Mouse (Mus musculus) forebrain, embryonic 12.5 days (tissue): ENCODE data around the gene Wdr45. TPM values are rescaled to one million over a fixed set of nuclear protein-coding genes. Genes with fewer than 3 reads are reported as not detected.
A peak's percentile ranks its signal among the peaks of the same experiment; 100 is the strongest.
"Not testable (repeated sequence)": the region's sequence is repeated elsewhere in the genome, so short reads cannot be mapped to it uniquely, and the experiment has no call there.

Source experiments
- ATAC-seq: fragments of 200-750 bp; cut with Nextera tagmentation; 2 replicates; pipeline ENCODE4 v1.8.0; 2017; ENCODE audit warnings: moderate TSS enrichment; ENCODE audit not compliant: low FRiP score
- H3K27ac ChIP-seq: fragments of 300-500 bp; sonication (generic); 2 replicates; pipeline ENCODE4 v1.5.1; 2016; ENCODE audit warnings: mild to moderate bottlenecking
- H3K27me3 ChIP-seq: fragments of 300-500 bp; sonication (generic); 2 replicates; pipeline ENCODE4 v1.6.1; 2016; ENCODE audit warnings: mild to moderate bottlenecking
- H3K36me3 ChIP-seq: fragments of 300-500 bp; sonication (generic); replicated peaks from 2 replicates; pipeline ENCODE4 v1.6.1; 2016; ENCODE audit warnings: mild to moderate bottlenecking
- H3K4me1 ChIP-seq: fragments of 300-500 bp; sonication (generic); 2 replicates; pipeline ENCODE4 v1.6.1; 2016
- H3K4me2 ChIP-seq: fragments of 300-500 bp; sonication (generic); 2 replicates; pipeline ENCODE4 v1.6.1; 2016; ENCODE audit warnings: mild to moderate bottlenecking, moderate library complexity
- H3K4me3 ChIP-seq: fragments of 300-500 bp; sonication (generic); replicated peaks from 2 replicates; pipeline ENCODE4 v1.5.1; 2016; ENCODE audit warnings: mild to moderate bottlenecking
- H3K9ac ChIP-seq: fragments of 300-500 bp; sonication (generic); 2 replicates; pipeline ENCODE4 v1.6.1; 2016; ENCODE audit warnings: mild to moderate bottlenecking
- H3K9me3 ChIP-seq: fragments of 300-500 bp; sonication (generic); 2 replicates; pipeline ENCODE4 v1.6.1; 2016
- WGBS: fragments of 180-500 bp; shearing (Covaris S2); methylation state at CpG from one replicate; pipeline ENCODE4 v1.1.7; 2016; 5-methylcytosine and 5-hydroxymethylcytosine counted together
- polyA plus RNA-seq: library from polyadenylated mRNA; unstranded; fragments of >200 nt; fragmentation: Nextera tagmentation; extraction: Ambion mirVana; gene quantifications from 2 replicates; pipeline ENCODE4 v1.2.1, GENCODE M21; 2016

Wdr45 gene
- polyA plus RNA-seq, result 21.1 and 21.2 TPM in 2 replicates

DNA sequence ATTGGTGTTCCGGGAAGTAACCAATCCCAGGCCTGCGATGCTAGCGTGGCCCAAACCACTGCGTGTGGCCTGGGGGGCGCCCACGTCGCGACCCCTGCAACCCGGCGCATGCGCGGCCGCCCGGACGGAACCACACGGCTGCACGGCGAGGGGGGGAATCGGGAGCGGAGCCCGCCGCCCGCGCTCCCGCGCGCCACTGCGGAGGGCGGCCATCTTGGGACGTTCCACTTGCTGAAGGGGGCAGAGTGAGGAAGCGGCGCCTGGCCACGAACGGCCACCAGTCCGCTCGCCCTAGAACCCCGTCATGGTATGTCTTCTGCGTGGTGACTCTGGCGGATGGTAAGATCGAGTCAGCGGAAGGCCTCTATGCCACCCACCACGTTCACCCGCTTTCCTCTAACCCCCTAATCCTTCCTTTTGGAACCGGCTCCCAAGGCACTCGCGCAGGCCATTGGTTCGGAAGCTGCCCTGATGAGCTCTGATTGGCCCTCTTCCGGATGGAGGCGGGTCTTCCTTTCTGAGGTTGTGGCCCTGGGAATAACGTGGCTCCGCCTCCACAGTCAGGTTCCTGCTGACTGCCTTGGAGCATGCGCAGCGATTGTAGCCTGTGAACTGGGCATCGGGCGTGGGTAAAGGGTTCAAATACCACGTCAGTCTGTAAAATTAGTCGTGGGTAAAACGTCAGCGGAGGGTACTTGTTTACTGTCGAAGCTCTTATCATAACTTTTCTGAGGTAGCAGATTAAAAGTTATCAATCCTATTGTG, at the start of gene Wdr45:
Gene Wdr45, plus strand, starts transcription at position 199 of the 765 bp plus-strand sequence.
- not testable (repeated sequence) for H3K9ac ChIP-seq, H3K4me1 ChIP-seq, H3K27me3 ChIP-seq, H3K27ac ChIP-seq, H3K36me3 ChIP-seq, H3K9me3 ChIP-seq
- H3K4me3 ChIP-seq, result peak within 1 kb of the TSS; percentile 33
- H3K4me2 ChIP-seq, result peak within 1 kb of the TSS; percentile 46
- ATAC-seq, result peak; percentile 98
- 23% methylated on average over 46 of the region's 60 CpGs for WGBS

DNA sequence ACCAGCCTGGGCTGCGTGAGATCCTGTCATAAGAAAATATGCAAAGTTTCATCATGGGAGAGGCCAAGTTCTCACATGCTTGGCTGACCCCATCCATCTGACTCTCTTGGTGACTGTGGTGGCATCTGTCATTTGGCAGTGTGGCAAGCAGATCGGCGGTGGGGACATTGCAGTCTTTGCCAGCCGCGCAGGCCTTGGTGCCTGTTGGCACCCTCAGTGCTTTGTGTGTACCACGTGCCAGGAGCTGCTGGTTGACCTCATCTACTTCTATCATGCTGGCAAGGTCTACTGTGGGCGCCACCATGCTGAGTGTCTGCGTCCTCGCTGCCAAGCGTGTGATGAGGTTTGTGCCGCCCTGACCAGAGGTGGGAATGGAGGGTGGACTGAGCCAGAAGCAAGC, 49.3 kb upstream of the Wdr45 start:
- no peaks in the 10 kb centered on the region for H3K4me1 ChIP-seq
- no peaks in the 10 kb centered on the region for H3K9me3 ChIP-seq
- no peak for ATAC-seq
- WGBS, result 89% methylated on average over 11 of the region's 11 CpGs
- no peak overlapping the region for H3K4me2 ChIP-seq
- H3K4me3 ChIP-seq, result no peak overlapping the region
- no peak overlapping the region for H3K9ac ChIP-seq
- H3K27me3 ChIP-seq, result no peaks in the 10 kb centered on the region
- no peak overlapping the region for H3K27ac ChIP-seq
- peaks cover 6% of the 10 kb centered on the region for H3K36me3 ChIP-seq

DNA sequence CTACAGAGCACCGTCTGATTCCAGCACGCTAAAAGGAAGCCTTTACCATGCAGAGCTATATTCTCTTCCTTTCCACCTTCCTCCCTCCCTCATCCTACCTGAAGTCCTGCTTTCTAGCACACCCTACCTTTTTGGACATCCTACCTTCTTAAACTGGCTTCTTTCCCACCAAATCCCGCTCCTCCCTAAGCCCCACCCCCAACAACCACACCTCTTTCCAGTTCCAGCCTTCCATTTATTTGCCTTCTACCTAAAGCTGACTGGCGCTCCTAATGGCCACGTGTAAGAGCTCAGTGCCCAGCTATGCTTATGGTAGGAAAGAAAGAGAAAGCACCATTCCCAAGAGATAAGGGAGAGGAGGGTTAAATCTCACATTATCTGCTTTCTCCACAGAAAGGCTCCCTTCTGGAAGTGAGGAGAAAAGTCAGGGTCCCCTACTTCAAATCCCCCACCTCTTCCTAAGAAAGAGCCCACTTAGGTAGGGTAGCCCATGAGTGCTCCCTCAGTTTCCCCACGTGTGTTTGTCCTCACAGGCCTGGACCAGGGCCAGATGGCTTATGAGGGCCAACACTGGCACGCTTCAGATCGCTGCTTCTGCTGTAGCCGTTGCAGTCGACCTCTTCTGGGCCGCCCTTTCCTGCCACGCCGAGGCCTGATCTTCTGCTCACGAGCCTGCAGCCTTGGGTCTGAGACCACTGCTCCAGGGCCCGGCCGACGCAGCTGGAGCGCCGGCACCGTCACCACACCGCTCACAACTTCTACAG, 48.2 kb upstream of the Wdr45 start:
- WGBS, result 75% methylated on average over 21 of the region's 21 CpGs
- Histone ChIP-seq H3K27ac (no peak overlapping the region), H3K4me1 (no peaks in the 10 kb centered on the region), H3K4me2 (no peak overlapping the region), H3K9me3 (no peaks in the 10 kb centered on the region), H3K27me3 (no peaks in the 10 kb centered on the region), H3K9ac (no peak overlapping the region), H3K36me3 (peaks cover 6% of the 10 kb centered on the region), H3K4me3 (no peak overlapping the region)
- ATAC-seq, result no peak

DNA sequence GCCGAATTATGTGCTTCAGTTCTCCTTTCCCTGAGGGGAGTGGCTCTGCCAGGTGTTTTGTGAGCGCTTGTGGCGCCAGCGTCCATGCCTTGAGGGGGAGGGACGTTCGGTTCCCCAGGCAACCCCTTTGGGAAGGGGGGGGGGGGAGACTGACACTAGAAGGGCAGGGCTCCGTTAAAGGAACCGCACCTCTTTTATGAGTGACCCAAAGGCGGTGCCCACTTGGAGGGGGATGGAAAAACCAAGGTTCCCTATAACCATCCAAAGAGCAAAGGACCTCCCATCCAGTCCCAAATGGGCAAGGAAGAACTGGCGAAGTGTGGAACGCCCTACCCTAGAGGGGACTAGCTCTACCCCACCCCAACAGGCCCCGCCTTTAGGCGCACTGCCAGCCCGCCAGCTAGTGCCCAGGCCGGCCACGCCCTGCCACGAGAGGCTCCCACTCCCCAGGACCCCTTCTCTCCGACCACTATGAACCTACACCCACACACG, 43.7 kb upstream of the Wdr45 start:
- H3K27me3 ChIP-seq, result no peaks in the 10 kb centered on the region
- H3K4me3 ChIP-seq, result peak overlapping the region; percentile 43
- 21% methylated on average over 18 of the region's 19 CpGs for WGBS
- peak overlapping the region; percentile 56; the same call in 1 of the 2 replicates for H3K27ac ChIP-seq
- H3K9me3 ChIP-seq, result no peaks in the 10 kb centered on the region
- peak overlapping the region; percentile 60 for H3K9ac ChIP-seq
- H3K36me3 ChIP-seq, result peaks cover 6% of the 10 kb centered on the region
- no peaks in the 10 kb centered on the region for H3K4me1 ChIP-seq
- ATAC-seq, result peak; percentile 87
- H3K4me2 ChIP-seq, result peak overlapping the region; percentile 54

DNA sequence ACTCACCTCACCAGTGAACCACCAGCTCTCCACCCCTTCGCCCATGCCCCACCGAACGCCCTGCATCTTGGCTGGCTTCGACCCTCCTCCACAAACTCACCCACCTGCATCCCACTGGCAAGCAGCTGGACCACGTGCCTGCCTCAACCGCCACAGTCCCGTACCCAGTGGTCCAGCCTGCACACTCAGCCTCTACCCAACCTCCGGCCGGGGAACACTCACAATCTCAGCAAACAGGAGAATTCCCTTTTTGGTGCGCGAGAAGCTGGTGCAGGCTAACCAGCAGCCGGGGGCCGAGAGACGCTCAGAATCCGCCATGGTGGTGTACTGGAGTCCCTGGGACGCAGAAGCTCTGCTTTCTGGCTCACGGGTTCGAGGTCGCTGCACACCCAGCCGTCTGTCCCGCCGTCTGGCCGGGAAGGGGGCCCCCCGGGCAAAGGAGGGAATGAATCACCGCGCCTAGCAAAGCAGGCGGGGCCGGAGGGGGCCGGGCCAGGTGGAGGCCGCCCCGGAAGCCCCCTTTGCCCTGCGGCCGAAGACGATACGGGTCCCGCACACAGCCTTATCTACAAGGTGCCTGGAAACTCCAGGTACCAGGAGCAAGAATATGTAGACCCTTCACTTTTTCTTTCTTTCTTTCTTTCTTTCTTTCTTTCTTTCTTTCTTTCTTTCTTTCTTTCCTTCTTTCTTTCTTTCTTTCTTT, 43.1 kb upstream of the Wdr45 start, which contains the start of gene Plp2:
Gene Plp2, minus strand, starts transcription at position 470 of the 703 bp plus-strand sequence.
- 19% methylated on average over 34 of the region's 36 CpGs for WGBS
- Histone ChIP-seq H3K27me3 (no peaks in the 10 kb centered on the region), H3K9ac (peak within 1 kb of the TSS; percentile 60), H3K4me3 (peak within 1 kb of the TSS; percentile 43), H3K4me2 (peak within 1 kb of the TSS; percentile 54), H3K4me1 (no peaks in the 10 kb centered on the region), H3K27ac (peak within 1 kb of the TSS; percentile 56; the same call in 1 of the 2 replicates), H3K9me3 (0 out of 2 replicates have a peak, but pooled peaks cover 2% of the 10 kb centered on the region), H3K36me3 (peaks cover 6% of the 10 kb centered on the region)
- ATAC-seq, result peak; percentile 74

DNA sequence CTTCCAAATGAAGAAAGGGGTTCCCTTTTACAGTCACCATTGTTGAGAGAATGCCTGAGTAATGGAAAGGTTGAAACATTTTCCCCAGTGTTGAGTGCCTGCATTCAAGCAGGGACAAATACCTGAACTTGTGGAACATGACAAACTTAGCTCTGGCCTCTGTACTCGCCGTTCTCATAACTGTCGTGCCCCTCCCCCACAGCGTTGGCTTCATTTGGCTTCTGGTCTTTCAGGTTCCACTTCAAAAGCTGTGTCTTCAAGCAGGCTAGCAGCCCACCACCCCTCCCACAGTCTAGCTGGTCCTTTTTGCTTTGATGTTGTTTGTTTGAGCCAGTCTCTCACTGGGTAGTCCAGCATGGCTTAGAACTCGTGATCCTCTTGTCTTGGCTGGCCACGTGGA, 41.4 kb upstream of the Wdr45 start:
- WGBS, result 65% methylated on average over 6 of the region's 6 CpGs
- ATAC-seq, result no peak
- Histone ChIP-seq H3K9ac (no peak overlapping the region), H3K9me3 (0 out of 2 replicates have a peak, but pooled peaks cover 2% of the 10 kb centered on the region), H3K4me2 (no peak overlapping the region), H3K27ac (no peak overlapping the region), H3K4me1 (no peaks in the 10 kb centered on the region), H3K27me3 (no peaks in the 10 kb centered on the region), H3K36me3 (no peaks in the 10 kb centered on the region), H3K4me3 (no peak overlapping the region)

DNA sequence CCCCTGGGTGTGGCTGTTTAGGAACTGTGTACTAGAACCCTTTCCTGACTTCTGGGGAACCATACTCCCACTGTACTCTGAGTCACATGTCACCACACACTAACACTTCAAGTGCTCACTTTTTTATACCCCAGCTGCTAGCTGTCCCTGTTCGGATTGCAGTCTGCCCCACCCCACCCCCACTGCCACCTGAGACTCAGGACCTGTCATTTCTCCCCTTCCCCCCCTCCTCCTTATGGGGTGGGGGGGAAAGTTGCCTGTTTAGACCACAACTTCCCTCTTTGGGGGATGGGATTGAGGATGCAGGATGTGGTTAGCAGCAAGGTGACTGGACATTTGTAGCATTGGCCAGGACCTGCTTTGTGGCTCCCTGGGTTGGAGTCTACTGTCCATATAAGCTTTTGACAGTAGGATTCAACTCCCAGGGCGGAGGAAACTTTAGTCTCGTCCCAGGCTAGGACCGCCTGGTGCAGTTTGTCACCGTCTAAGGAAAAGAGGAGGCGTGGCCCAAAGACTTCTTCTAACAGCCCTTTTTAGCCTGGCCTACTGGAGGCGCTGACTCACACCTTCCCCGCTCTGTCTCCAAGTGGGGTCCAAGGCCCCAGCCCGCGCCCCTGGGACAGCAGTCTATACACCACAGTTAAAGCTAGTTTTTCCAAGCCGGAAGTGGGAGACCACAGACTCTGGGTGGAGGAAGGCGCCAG, 40.4 kb upstream of the Wdr45 start:
- Histone ChIP-seq H3K9me3 (0 out of 2 replicates have a peak, but pooled peaks cover 2% of the 10 kb centered on the region), H3K4me1 (no peaks in the 10 kb centered on the region), H3K36me3 (no peaks in the 10 kb centered on the region), H3K27me3 (no peaks in the 10 kb centered on the region), H3K9ac (no peak overlapping the region), H3K4me3 (no peak overlapping the region), H3K4me2 (no peak overlapping the region), H3K27ac (no peak overlapping the region)
- WGBS, result 37% methylated on average over 12 of the region's 12 CpGs
- ATAC-seq, result no peak

DNA sequence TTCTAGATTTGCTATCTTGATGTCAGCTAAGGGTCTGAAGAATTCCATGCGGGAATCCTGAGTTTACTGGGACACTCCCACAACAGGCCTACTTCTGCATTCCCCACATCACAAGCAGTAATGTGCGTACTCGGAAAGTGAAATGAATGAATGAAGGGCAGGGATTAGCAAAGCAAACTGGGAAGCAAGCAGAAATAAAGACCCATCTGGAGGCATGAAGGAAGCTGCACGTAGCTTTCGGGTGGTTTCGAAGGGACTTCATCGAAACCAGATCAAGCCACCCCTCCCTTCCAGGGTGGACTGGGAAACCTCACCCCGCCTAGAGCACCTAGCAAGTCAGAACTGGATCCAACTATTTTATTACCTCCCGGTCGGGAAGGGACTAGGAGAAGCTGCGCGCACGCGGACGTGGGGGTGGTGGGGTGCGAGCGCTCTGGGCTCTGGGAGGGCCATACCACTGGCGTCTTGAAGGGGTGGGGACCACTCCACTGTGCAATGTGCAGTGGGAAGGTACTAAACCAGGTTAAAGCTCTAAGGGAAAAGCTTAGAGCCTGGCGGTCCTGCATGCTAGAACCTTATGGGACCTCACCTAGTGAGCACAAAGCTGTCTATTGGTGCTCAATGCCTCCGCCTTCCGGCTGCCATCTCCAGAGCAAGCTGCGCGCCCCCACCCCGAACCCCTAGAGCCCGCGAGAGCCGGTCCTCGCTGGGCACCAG, 39.7 kb upstream of the Wdr45 start:
- H3K4me3 ChIP-seq, result peak overlapping the region; percentile 13; the same call in 1 of the 2 replicates
- H3K27ac ChIP-seq, result no peak overlapping the region
- H3K9me3 ChIP-seq, result 0 out of 2 replicates have a peak, but pooled peaks cover 2% of the 10 kb centered on the region
- peak overlapping the region; percentile 36 for H3K4me2 ChIP-seq
- no peak for ATAC-seq
- no peaks in the 10 kb centered on the region for H3K4me1 ChIP-seq
- no peaks in the 10 kb centered on the region for H3K36me3 ChIP-seq
- no peak overlapping the region for H3K9ac ChIP-seq
- 35% methylated on average over 28 of the region's 28 CpGs for WGBS
- no peaks in the 10 kb centered on the region for H3K27me3 ChIP-seq

DNA sequence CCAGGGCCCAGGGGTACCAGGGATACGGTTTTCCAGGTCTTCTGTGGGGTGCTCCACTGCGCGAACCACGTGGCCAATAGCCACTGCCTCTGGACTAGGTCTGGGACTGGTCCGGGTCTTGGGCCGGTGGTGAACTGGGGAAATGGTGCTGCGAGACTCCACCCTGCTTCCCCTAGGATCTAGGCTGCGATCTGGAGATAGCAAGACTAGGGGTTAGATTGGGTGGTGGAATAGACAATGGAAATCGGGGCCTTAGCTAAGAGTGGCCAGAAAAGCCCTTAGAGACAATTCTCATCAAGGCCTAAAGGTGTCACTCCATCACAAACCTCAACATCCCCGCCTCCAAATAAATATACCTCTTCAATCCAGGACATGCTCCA, 39.1 kb upstream of the Wdr45 start:
- Histone ChIP-seq H3K9me3 (0 out of 2 replicates have a peak, but pooled peaks cover 2% of the 10 kb centered on the region), H3K4me1 (no peaks in the 10 kb centered on the region), H3K27ac (no peak overlapping the region), H3K36me3 (no peaks in the 10 kb centered on the region), H3K9ac (no peak overlapping the region), H3K27me3 (no peaks in the 10 kb centered on the region), H3K4me2 (peak overlapping the region; percentile 36), H3K4me3 (no peak overlapping the region)
- no peak for ATAC-seq
- WGBS, result 41% methylated on average over 10 of the region's 10 CpGs

DNA sequence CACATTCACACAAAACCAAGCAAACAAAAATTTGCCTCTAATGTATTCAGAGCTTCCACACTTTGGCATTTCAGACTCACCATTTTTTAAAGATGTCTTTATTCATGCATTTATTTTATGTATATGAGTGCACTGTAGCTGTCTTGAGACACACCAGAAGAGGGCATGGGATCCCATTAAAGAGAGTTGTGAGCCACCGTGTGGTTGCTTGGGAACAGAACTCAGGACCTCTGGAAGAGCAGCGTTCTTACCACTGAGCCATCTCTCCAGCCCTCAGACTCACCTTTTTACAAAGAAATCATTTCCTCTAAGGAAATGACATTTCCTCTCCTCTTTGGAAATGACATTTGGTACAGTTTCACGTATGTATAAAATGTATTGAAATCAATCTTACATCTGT, 35.1 kb upstream of the Wdr45 start:
- Histone ChIP-seq H3K9ac (no peak overlapping the region), H3K9me3 (0 out of 2 replicates have a peak, but pooled peaks cover 2% of the 10 kb centered on the region), H3K36me3 (no peaks in the 10 kb centered on the region), H3K4me2 (no peak overlapping the region), H3K27me3 (no peaks in the 10 kb centered on the region; the same call in 1 of the 2 replicates), H3K27ac (no peak overlapping the region), H3K4me1 (no peaks in the 10 kb centered on the region), H3K4me3 (no peak overlapping the region)
- no peak for ATAC-seq
- WGBS, result 34% methylated on average over 3 of the region's 3 CpGs
